Mouse (Mus musculus) midbrain, postnatal 0 days (tissue): ENCODE measurements at regions not wholly inside any gene's neighbourhood (a gene's known extent, or its start where the extent isn't known, plus 50 kb on each side); places are given as distances from the start of the nearest gene placed in this dataset.

ENCODE experiments used
- ATAC-seq: fragments of 200-750 bp; cut with Nextera tagmentation; 2 replicates; pipeline ENCODE4 v1.8.0; 2017; ENCODE audit warnings: moderate number of reproducible peaks, mild to moderate bottlenecking, moderate TSS enrichment, moderate library complexity; ENCODE audit not compliant: low FRiP score
- DNase-seq: peaks from one replicate; pipeline ENCODE4 v3.0.0-alpha.2; 2015; ENCODE audit warnings: low spot score
- H3K27ac ChIP-seq: fragments of 300-500 bp; sonication (generic); 2 replicates; pipeline ENCODE4 v1.5.1; 2014; ENCODE audit warnings: low read depth, mild to moderate bottlenecking, low read length, mixed read lengths
- H3K27me3 ChIP-seq: fragments of 300-500 bp; sonication (generic); 2 replicates; pipeline ENCODE4 v1.6.1; 2014; ENCODE audit warnings: low read length, control low read depth, mixed read lengths; ENCODE audit not compliant: insufficient read depth
- H3K36me3 ChIP-seq: fragments of 300-500 bp; sonication (generic); 2 replicates; pipeline ENCODE4 v1.6.1; 2014; ENCODE audit warnings: low read length, control low read depth, mixed read lengths; ENCODE audit not compliant: insufficient read depth
- H3K4me1 ChIP-seq: fragments of 300-500 bp; sonication (generic); 2 replicates; pipeline ENCODE4 v1.6.1; 2014; ENCODE audit warnings: mild to moderate bottlenecking, control low read depth, antibody characterized with exemption, low read length, mixed read lengths; ENCODE audit not compliant: insufficient read depth
- H3K4me2 ChIP-seq: fragments of 300-500 bp; sonication (generic); 2 replicates; pipeline ENCODE4 v1.6.1; 2014; ENCODE audit warnings: low read depth, mild to moderate bottlenecking, low read length, mixed read lengths; ENCODE audit not compliant: poor library complexity, severe bottlenecking
- H3K4me3 ChIP-seq: fragments of 300-500 bp; sonication (generic); 2 replicates; pipeline ENCODE4 v1.5.1; 2014; ENCODE audit warnings: low read depth, mild to moderate bottlenecking, low read length, moderate library complexity
- H3K9ac ChIP-seq: fragments of 300-500 bp; sonication (generic); replicated peaks from 2 replicates; pipeline ENCODE4 v1.6.1; 2014; ENCODE audit warnings: mild to moderate bottlenecking, low read length, moderate library complexity, mixed read lengths; ENCODE audit not compliant: poor library complexity, severe bottlenecking
- H3K9me3 ChIP-seq: fragments of 300-500 bp; sonication (generic); 2 replicates; pipeline ENCODE4 v1.6.1; 2016; ENCODE audit warnings: low read length, control low read depth
- CTCF ChIP-seq: IDR thresholded peaks from 2 replicates; pipeline ENCODE4 v1.5.1; 2016; ENCODE audit warnings: antibody characterized with exemption, mild to moderate bottlenecking
- WGBS: fragments of 180-500 bp; shearing (Covaris S2); extraction: QIAGEN DNeasy Blood & Tissue Kit; methylation state at CpG from one replicate; pipeline ENCODE4 v1.1.7; 2014; 5-methylcytosine and 5-hydroxymethylcytosine counted together

GRCm38 (mm10) chr15:88502311-88502710 lies 97.8 kb upstream of the Zdhhc25 start:
- TF ChIP-seq CTCF = no peak
- no peaks in the 10 kb centered on the region for H3K4me1 ChIP-seq
- H3K4me2 ChIP-seq = no peak overlapping the region
- 87% methylated on average over 2 of the region's 2 CpGs for WGBS
- DNase-seq (peak; percentile 24), ATAC-seq (no peak)
- no peaks in the 10 kb centered on the region for H3K27me3 ChIP-seq
- H3K36me3 ChIP-seq = no peaks in the 10 kb centered on the region
- H3K27ac ChIP-seq = no peak overlapping the region
- no peak overlapping the region for H3K4me3 ChIP-seq
- no peak overlapping the region for H3K9ac ChIP-seq
- no peaks in the 10 kb centered on the region for H3K9me3 ChIP-seq

GRCm38 (mm10) chr15:88503896-88504295 lies 96.2 kb upstream of the Zdhhc25 start:
- DNase-seq (peak; percentile 27), ATAC-seq (no peak)
- H3K36me3 ChIP-seq = no peaks in the 10 kb centered on the region
- no peak overlapping the region for H3K9ac ChIP-seq
- no peaks in the 10 kb centered on the region for H3K4me1 ChIP-seq
- TF ChIP-seq CTCF = no peak
- no peaks in the 10 kb centered on the region for H3K9me3 ChIP-seq
- no peak overlapping the region for H3K4me3 ChIP-seq
- H3K4me2 ChIP-seq = no peak overlapping the region
- H3K27me3 ChIP-seq = no peaks in the 10 kb centered on the region
- no peak overlapping the region for H3K27ac ChIP-seq
- WGBS = 80% methylated on average over 7 of the region's 7 CpGs

- H3K27me3 ChIP-seq = no peaks in the 10 kb centered on the region
- TF ChIP-seq CTCF = no peak
- H3K4me1 ChIP-seq = no peaks in the 10 kb centered on the region
- no peak overlapping the region for H3K4me2 ChIP-seq
- 67% methylated on average over 13 of the region's 13 CpGs for WGBS
- DNase-seq (peak; percentile 79), ATAC-seq (no peak)
- H3K4me3 ChIP-seq = no peak overlapping the region
- H3K9me3 ChIP-seq = no peaks in the 10 kb centered on the region
- H3K36me3 ChIP-seq = no peaks in the 10 kb centered on the region
- H3K9ac ChIP-seq = no peak overlapping the region
- H3K27ac ChIP-seq = no peak overlapping the region
Observed at GRCm38 (mm10) chr15:88505491-88506119, 94.5 kb upstream of the Zdhhc25 start.

GRCm38 (mm10) chr15:88507886-88508285 lies 92.2 kb upstream of the Zdhhc25 start:
- no peak for TF ChIP-seq CTCF
- WGBS = 75% methylated on average over 2 of the region's 2 CpGs
- Histone ChIP-seq H3K4me2 (no peak overlapping the region), H3K36me3 (no peaks in the 10 kb centered on the region), H3K27me3 (no peaks in the 10 kb centered on the region), H3K4me3 (no peak overlapping the region), H3K4me1 (no peaks in the 10 kb centered on the region), H3K9ac (no peak overlapping the region), H3K9me3 (no peaks in the 10 kb centered on the region), H3K27ac (no peak overlapping the region)
- DNase-seq (no peak), ATAC-seq (no peak)

GRCm38 (mm10) chr15:88508971-88509370 lies 91.1 kb upstream of the Zdhhc25 start:
- no peaks in the 10 kb centered on the region for H3K36me3 ChIP-seq
- no peaks in the 10 kb centered on the region for H3K9me3 ChIP-seq
- DNase-seq (no peak), ATAC-seq (no peak)
- H3K27me3 ChIP-seq = no peaks in the 10 kb centered on the region
- H3K4me1 ChIP-seq = no peaks in the 10 kb centered on the region
- H3K27ac ChIP-seq = no peak overlapping the region
- no peak overlapping the region for H3K9ac ChIP-seq
- H3K4me2 ChIP-seq = no peak overlapping the region
- TF ChIP-seq CTCF = no peak
- WGBS = 86% methylated on average over 6 of the region's 6 CpGs
- H3K4me3 ChIP-seq = no peak overlapping the region

GRCm38 (mm10) chr15:88509626-88510025 lies 90.5 kb upstream of the Zdhhc25 start:
- H3K9ac ChIP-seq = no peak overlapping the region
- H3K27me3 ChIP-seq = no peaks in the 10 kb centered on the region
- no peaks in the 10 kb centered on the region for H3K4me1 ChIP-seq
- 62% methylated on average over 2 of the region's 2 CpGs for WGBS
- no peak for ATAC-seq
- no peak overlapping the region for H3K4me3 ChIP-seq
- H3K4me2 ChIP-seq = no peak overlapping the region
- no peaks in the 10 kb centered on the region for H3K9me3 ChIP-seq
- H3K27ac ChIP-seq = no peak overlapping the region
- H3K36me3 ChIP-seq = no peaks in the 10 kb centered on the region
- peak; percentile 55 for DNase-seq
- TF ChIP-seq CTCF = no peak
